Mouse (Mus musculus) Patski (cell line): ENCODE measurements at regions not wholly inside any gene's neighbourhood (a gene's known extent, or its start where the extent isn't known, plus 50 kb on each side); places are given as distances from the start of the nearest gene placed in this dataset.
A peak's percentile ranks its signal among the peaks of the same experiment; 100 is the strongest.

Experiments
- ATAC-seq: fragments of 100-300 bp; one replicate; pipeline ENCODE4 v1.8.0; 2021
- CTCF ChIA-PET: fragments of 350-600 bp; sonication (Branson Sonifier 250); formaldehyde crosslinking; loops from one replicate; lab custom pipeline; 2022; ENCODE audit warnings: inconsistent platforms; lab: Charles Lee
- POLR2A ChIA-PET: fragments of 350-600 bp; sonication (Branson Sonifier 250); formaldehyde crosslinking; loops from one replicate; lab custom pipeline; 2022; ENCODE audit warnings: antibody characterized with exemption, inconsistent platforms; lab: Charles Lee
- DNase-seq: peaks from one replicate; pipeline ENCODE4 v3.0.0-alpha.2; 2011; ENCODE audit warnings: low read depth, low spot score
- H3K27me3 ChIP-seq: fragments of 371-371 bp; one replicate; pipeline ENCODE4 v1.5.1; 2021
- CTCF ChIP-seq: fragments of 100-300 bp; IDR thresholded peaks from one replicate; pipeline ENCODE4 v1.5.1; 2021
- in situ Hi-C: fragments of 300-500 bp; cut with MboI; formaldehyde crosslinking; loops from 3 replicates; pipeline ENCODE4 v1.11.1; 2018; ENCODE audit warnings: low pct_unique_long_range_greater_than_20kb, mixed read lengths

DNA sequence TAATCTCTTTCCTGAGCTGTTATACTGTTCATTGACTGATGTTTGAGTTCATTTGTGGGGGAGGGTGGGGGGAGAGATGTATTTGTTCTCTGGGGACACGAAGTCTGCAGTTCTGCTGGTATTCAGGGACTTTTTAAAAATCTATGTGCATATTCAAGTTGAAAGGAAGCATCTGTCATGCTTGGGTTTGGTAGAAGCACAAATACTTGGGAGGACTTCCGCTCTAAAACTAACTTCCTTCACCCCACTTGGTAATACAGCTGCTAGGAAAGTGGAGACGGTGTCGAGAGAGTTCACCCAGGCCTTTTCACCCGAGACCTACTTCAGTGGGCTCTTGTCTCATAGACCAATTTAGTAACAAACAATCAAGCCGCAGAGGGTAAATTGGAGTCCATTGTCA, 228.1 kb downstream of the Tmsb4x start:
- ATAC-seq = no peak
- no peak for DNase-seq
- in situ Hi-C loops = no loop called here
- ChIA-PET CTCF (no interaction called here), POLR2A (no interaction called here)
- TF ChIP-seq CTCF = no peak
- H3K27me3 ChIP-seq = peaks cover 9% of the 10 kb centered on the region

DNA sequence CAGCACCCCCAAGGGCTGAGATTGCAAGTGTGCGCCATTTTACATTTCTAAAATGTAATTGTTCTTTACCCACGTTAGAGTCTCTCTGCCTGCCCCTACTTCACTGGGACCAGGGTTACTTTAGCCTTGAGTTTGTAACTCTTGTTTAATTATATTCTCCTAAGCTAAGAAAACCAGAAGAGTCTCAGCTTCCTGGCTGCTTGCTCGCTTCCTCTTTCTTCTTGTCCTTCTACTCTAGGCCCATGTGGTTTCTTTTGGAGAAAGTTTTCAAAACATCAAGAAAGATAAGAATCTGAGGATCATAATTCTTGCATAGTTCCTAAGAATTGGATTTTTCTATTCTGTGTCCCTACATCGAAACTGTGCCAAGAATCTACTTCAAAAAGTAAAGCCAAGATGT, 228.6 kb downstream of the Tmsb4x start:
- ChIA-PET POLR2A (no interaction called here), CTCF (no interaction called here)
- no peak for ATAC-seq
- peaks cover 9% of the 10 kb centered on the region for H3K27me3 ChIP-seq
- in situ Hi-C loops = no loop called here
- no peak for DNase-seq
- TF ChIP-seq CTCF = no peak

DNA sequence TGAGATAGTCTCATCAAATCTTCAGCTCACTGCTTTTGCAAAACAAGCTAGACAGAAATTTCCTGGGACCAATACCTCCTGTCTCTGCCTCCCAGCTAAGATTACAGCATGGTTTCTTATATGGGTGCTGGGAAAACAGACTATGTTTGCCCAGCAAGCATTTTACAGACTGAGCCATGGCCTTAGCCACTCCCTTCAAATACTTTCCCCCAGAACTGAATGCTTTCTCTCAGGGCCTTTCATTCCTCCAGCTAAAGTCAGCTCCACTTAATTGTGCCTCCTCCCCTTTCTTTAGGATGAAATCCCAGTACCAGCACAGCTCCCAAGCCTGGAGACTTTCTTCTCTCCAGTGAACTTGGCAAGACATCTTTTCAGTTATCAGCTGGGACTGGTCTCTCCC, 232.1 kb downstream of the Tmsb4x start:
- ChIA-PET POLR2A (no interaction called here), CTCF (interaction anchor here (0.9 kb wide), 1 partner anchor 44 kb away, joined by 3 read pairs; no protein-coding TSS in a partner anchor)
- DNase-seq (no peak), ATAC-seq (no peak)
- in situ Hi-C loops = no loop called here
- peaks cover 6% of the 10 kb centered on the region for H3K27me3 ChIP-seq
- no peak for TF ChIP-seq CTCF

DNA sequence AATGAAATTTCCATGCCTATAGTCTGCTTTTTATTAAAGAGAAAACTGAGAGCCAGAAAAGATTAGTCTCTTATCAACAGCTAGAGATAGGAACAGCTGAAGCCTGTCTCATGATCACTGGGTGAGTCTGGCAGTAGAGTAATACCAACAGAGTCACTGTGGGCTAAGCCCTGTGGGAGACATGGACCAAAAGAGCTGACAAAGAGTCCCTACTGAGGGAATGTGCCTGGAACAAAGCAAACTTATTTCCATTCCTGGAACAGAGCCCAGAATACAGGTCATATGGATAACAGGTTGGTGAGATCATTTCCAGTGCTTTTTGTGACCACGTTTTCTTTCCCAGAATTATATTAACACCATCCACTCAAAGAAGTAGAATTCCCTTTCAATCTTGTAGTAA, 237.4 kb downstream of the Tmsb4x start:
- peaks cover 12% of the 10 kb centered on the region for H3K27me3 ChIP-seq
- TF ChIP-seq CTCF = no peak
- POLR2A ChIA-PET = no interaction called here
- peak; percentile 71 for DNase-seq
- CTCF ChIA-PET = no interaction called here
- peak; percentile 92 for ATAC-seq
- in situ Hi-C loops = no loop called here

DNA sequence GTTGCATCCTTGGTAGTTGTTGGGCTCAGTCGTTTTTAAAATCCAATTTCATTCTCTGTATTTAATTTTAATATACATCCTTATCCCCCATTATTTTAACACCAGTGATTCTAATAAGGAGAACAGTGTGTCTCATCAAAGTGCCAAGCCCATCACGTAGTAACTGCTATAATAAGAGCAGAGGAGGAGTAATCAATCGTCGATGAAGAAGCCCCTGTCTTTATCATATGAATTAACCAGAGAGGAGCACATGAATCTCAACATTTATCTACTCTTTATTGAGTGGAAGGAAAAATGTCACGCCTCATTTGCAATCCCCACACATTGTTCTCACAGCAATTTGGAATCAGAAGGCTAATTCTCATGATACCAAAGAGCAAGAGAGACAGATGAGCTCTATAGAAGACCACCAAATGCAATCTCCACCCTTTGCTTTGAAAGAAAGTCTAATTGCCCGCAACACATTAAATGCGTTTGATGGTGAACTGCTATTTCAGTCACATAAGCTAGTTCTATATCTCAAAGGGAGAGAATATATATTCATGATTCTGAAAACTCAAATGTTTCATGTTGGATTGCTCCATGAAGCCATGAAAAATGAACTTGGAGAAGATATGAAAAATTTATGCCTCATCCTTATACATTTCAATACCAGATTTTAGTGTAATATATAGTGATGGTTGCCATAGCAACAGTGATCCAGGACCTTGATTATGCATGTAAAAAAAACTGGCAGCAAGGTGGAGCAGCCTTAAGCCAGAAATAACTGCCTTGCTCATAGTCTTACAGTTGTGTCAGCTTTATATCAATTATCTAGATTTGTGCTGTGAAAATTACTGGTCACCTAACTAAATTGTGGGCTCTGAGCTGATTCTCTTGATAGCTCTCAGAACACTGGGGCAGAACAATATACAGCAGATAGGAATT, 244.2 kb downstream of the Tmsb4x start:
- DNase-seq (no peak), ATAC-seq (no peak)
- peaks cover 21% of the 10 kb centered on the region for H3K27me3 ChIP-seq
- in situ Hi-C loops = no loop called here
- POLR2A ChIA-PET = no interaction called here
- CTCF ChIA-PET = no interaction called here
- no peak for TF ChIP-seq CTCF

DNA sequence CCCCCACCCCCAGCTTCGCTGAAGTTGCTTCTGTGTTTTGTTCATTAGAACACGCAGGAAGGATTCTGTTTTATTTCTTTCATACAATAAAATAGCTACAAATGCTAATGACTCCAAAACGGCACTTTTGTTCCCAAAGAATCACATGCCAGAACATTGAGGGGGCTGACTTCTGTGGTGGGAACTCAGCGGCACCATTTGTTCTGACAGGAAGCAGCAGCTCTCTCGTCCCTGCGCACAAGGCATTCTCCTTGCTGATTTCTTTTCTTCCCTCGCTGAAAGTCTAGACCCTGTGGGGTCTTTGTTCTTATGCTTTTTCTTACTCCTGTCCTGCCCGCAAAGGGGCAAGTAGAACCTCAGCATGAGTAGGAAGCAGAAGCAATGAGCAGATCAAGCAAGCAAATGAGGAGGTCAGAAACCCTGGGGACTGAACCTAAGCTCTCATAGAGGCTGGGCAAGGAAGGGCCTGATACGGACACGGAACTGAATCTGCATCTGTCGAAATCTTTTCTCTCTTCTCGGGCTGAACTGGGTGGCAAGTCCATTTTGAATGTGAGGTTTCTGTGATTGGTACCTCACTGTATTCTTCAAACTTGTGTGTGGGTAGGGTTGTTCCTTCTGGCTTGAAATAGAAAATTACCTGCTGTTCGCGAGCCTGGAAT, 256.5 kb downstream of the Tmsb4x start:
- ChIA-PET POLR2A (interaction anchor here (0.6 kb wide), 1 partner anchor 132 kb away, joined by 4 read pairs; no protein-coding TSS in a partner anchor), CTCF (no interaction called here)
- in situ Hi-C loops = no loop called here
- H3K27me3 ChIP-seq = no peaks in the 10 kb centered on the region
- no peak for TF ChIP-seq CTCF
- no peak for ATAC-seq
- DNase-seq = no peak

DNA sequence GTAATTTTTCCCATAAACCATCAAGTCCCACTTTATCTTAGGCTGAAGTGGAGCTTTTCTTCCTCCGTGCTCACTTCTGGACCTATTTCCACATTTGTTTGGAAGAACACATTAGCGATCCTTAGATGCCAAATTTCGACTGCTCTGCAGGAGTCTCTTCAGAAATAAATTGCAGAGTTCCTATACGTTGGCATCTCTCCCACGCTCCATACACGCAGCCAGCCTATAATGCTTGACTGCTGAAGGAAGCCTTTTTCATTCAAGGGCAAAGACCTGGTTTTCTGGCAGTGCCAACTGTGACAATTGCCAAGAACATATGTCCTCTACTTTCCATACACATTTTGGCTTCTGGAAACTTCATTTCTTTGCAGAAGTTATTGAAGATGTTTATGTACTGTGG, 258.1 kb downstream of the Tmsb4x start:
- CTCF ChIA-PET = no interaction called here
- in situ Hi-C loops = no loop called here
- TF ChIP-seq CTCF = no peak
- no peak for ATAC-seq
- H3K27me3 ChIP-seq = no peaks in the 10 kb centered on the region
- POLR2A ChIA-PET = no interaction called here
- DNase-seq = no peak

DNA sequence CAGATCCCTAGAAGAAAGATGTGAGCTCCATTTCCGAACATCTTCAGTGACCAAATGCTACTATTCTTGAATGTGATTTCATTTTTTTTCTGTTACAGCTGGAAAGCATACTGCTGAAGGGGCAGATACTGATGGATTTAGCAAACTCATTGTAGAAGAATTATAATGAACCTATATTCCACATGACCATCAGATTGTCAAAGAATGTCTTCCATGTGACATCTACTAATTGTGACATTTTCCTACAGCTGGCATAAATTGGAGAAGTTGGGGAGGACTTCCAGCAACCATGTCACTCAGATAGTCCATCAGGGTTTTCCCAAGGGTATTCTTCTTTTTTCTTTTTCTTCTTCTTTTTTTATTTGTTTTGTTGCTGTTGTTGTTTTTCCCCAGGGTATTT, 263.2 kb downstream of the Tmsb4x start:
- no peak for ATAC-seq
- ChIA-PET CTCF (no interaction called here), POLR2A (no interaction called here)
- in situ Hi-C loops = no loop called here
- TF ChIP-seq CTCF = no peak
- H3K27me3 ChIP-seq = peaks cover 2% of the 10 kb centered on the region
- DNase-seq = no peak

DNA sequence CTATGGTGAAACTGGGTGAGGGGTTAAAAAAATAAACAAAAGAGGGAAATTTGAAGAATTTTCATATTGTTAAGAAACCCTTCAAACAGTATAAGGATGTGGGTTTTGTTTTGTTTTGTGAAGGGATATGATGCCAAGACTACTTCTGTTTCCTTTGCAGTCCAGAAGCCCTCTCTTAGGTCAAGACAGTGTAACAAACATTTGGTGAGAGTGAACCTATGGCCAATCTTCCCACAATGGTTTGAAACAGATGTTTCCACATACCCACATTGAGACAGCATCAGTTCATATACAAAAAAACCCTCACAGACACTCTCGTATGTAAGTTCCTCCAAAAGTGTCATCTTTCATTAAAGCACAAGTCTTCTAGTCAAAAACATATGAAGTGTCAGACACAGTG, 263.6 kb downstream of the Tmsb4x start:
- DNase-seq = no peak
- in situ Hi-C loops = no loop called here
- no peak for ATAC-seq

DNA sequence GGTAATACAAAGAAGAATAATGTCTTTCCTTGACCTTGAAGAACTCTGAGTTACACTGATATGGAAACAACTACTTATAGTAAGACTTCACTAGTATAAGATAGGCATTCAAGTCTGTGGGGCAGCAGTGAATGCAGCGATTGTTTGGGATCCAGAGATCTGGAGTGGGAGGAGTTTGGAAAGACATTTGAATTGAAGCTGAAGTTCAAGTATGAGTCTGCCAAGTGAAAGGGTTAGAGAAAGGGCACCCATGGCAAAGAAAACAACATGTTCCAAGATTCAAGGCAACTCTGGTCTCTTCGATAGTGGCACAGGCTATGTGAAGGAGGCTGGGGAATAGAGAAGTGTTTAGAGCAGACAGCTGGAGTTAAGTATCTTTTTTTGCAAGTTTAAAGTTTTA, 275.3 kb downstream of the Tmsb4x start:
- TF ChIP-seq CTCF = no peak
- ChIA-PET CTCF (no interaction called here), POLR2A (no interaction called here)
- no peak for DNase-seq
- ATAC-seq = no peak
- in situ Hi-C loops = no loop called here
- no peaks in the 10 kb centered on the region for H3K27me3 ChIP-seq

More for the DNA sequence above, 263.6 kb downstream of the Tmsb4x start:
- ChIA-PET POLR2A (no interaction called here), CTCF (no interaction called here)
- H3K27me3 ChIP-seq = peaks cover 2% of the 10 kb centered on the region
- TF ChIP-seq CTCF = no peak

DNA sequence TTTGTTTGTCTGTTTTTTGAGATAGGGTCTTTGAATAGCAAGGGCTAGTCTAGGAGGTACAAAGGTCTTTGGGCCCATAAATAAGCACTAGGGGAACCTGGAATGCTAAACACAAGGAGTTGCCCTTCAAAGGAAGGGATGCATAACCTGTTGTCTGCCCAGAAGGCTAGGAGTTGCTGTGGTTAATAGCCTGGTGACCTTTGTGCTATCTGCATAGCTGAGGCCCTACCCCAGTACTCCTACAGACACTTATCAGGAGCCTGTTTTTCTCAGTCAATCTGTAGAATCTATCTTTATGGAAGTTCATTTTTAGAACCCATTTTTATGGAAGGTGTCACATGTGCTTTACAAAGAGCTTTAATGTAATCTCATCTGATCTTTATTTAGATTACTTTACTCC, 276.6 kb downstream of the Tmsb4x start:
- CTCF ChIA-PET = no interaction called here
- no peak for DNase-seq
- in situ Hi-C loops = no loop called here
- ATAC-seq = no peak
- H3K27me3 ChIP-seq = peaks cover 4% of the 10 kb centered on the region
- POLR2A ChIA-PET = no interaction called here
- no peak for TF ChIP-seq CTCF
